Mouse (Mus musculus): ENCODE results near the gene Rab37. TPM values are rescaled to one million over a fixed set of nuclear protein-coding genes. Genes with fewer than 3 reads are reported as not detected.

Rab37 gene
- total RNA-seq, 2 experiments from 2014 or later: 0.10 to 0.43 TPM

DNA sequence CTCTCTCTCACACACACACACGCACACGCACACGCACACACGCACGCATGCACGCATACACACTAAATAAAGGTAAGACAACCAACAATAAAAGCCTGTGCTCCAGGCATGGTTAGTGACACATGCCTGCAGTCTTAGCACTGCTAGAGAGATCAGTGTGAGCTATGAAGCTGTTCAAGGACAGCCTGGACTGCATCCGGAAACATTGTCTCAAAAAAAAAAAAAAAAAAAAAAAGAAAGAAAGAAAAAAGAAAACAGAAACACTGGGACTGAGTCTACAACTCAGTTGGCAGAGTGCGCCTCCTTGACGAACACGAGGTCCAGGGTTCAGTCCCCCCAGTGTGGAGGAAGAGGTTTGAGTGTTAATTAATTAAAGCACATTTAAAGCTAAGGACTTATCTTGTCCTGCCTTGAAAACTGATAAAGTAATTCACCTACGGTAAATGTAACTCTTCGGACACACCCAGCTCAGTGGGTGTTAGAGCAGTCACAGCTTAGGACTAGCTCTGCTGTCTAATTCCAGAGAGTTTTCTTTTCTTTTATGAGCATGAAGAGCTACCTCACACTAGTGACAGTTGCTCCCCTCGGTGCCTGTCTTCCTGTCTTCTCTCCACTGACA lies 38.4 kb downstream of the Rab37 start:
- intact Hi-C loops (cut with DNase I): loop anchor here (5.0 kb wide), 1 partner anchor 142 kb away; the partner anchor contains the start of gene Cd300ld

DNA sequence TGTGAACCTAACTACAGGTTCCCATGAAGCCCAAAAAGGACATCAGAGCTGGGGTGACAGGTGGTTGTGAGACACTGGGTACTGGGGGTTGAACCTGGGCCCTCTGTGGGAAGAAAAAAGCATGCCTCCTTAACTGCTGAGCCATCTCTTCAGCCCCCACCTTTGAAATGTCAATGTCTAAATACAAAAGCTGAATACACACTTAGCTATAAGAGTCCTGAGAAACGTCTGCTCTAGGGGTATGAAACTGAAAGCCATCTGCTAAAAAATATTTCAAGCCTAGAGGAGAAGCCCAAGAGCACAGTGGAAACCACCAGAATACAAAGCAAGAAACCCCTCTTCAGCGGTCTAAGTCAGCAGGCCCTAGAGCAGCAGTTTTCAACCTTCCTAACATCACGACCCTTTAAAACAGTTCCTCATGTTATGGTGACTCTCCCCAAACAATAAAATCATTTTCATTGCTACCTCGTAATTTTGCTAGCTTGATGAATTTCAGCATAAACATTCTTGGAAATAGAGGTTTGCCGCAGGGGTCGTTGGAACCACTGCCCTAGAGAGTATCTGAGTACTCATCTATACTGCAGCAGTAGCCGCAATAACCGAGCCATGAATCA lies 40.6 kb downstream of the Rab37 start:
- DNase-seq: no peak
- intact Hi-C loops (cut with DNase I): no loop called here

More for the DNA sequence above, 38.4 kb downstream of the Rab37 start:
- DNase-seq: no peak

- no peak for DNase-seq
- intact Hi-C loops (cut with DNase I): no loop called here
Measured at GRCm38 (mm10) chr11:115133800-115134199, 42.6 kb downstream of the Rab37 start, which contains the start of gene Cd300lf. Gene Cd300lf (minus strand): TSS chr11:115133992.

- DNase-seq: no peak
- intact Hi-C loops (cut with DNase I): no loop called here
Measured at GRCm38 (mm10) chr11:115138597-115139262, 47.5 kb downstream of the Rab37 start.

GRCm38 (mm10) chr11:115141970-115142369 lies 50.7 kb downstream of the Rab37 start:
- intact Hi-C loops (cut with DNase I): no loop called here

DNA sequence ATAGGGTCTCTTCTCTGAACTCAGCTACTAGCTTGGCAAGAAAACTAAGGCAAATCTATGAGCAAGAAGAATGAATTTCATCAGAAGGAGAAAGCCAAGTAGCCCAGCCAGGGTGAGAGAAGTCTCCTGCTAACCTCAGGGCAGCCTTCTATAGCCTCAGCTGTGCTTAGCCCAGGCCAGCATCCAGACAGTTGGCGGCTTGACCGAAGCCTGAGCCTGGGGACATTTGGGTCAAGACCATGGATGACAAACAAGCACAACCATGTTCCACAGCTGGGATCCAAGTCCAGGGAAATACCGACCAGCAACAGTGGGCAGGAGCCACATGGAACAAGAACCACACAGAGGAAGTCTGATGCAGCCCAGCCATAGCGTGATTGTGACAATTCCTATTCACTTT lies 56.6 kb downstream of the Rab37 start:
- no peak for DNase-seq
- intact Hi-C loops (cut with DNase I): no loop called here

More at GRCm38 (mm10) chr11:115141970-115142369, 50.7 kb downstream of the Rab37 start:
- no peak for DNase-seq

DNA sequence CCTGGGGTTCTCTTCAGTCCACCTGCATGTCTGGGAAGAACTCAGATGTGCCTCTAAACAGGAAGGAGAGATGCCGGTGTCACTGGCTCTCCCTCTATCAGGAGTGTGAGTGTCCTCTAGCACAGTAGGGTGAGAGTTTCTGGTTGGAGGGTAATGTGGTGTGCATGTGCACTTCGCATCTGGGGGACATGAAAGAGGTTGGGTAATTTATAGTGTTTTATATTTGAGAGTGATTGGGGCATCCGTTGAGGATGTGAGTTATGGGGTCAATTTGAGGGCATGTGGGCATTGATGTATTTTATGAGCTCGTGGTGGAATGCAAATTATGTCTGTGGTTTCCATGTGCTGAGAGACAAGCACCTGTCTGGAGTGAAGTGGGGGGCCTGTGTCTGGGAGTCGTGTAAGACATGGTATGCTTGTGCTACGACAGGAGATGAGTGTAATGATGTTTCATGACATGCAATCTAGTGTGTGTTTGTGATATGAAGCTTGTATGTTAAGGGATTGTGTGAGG lies 59.6 kb downstream of the Rab37 start:
- no peak for DNase-seq
- intact Hi-C loops (cut with DNase I): no loop called here

DNA sequence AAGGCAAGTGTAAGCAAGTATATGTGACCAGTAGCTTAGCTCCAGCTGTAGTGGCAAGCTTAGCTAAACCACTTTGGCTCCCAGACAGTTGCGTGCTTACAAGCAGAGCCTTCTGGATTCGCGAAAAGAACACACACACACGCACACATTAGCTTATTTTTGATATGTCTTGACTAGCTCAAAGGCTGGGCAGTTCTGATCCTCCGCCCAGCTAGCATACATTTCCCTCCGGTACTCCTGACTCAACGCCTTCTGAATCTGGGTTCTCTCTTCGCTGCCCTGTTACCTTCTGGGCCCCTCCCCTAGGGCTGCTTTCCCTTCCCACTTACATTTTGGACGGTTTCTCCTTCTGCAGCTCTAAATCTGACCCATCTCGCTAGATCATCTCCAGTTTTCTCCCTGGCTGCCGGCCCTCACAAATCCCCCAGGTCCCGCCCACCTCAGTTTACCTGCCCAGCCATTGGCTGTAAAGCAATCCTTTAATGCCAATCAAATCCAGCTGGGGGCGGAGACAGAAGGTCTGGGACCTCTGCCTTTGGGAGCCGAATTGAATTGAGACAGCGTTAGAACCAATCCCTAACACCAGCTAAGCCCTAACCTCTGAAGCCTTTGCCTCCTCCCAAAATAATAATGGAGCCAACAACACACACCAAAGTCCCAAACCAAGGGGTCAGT lies 60.7 kb downstream of the Rab37 start:
- no peak for DNase-seq
- intact Hi-C loops (cut with DNase I): no loop called here

DNA sequence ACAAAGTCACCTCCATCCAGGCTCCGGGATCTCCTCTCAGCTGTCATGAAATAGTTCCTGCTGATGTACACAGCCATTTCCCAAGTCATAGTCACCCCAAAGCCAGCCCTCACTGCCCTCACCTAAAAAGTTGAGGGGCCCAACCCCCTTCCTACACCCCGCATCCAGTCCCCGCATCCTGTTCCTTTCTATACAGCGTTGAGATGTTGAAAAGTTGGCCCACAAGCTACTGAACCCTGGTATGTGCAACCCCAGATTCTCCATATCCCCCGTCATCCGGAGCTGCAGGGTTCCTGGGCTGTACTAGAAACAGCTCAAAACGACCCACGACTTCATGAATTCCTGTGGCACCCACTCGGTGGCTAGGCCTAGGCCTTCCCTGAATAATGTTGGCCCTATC lies 61.9 kb downstream of the Rab37 start:
- intact Hi-C loops (cut with DNase I): loop anchor here (1.0 kb wide), 1 partner anchor 70 kb away; no protein-coding TSS in a partner anchor
- DNase-seq: no peak

- intact Hi-C loops (cut with DNase I): loop anchor here (1.0 kb wide), 1 partner anchor 70 kb away; no protein-coding TSS in a partner anchor
- peak; percentile 60 to 66 for DNase-seq
Measured at GRCm38 (mm10) chr11:115153699-115154292, 62.6 kb downstream of the Rab37 start.

DNA sequence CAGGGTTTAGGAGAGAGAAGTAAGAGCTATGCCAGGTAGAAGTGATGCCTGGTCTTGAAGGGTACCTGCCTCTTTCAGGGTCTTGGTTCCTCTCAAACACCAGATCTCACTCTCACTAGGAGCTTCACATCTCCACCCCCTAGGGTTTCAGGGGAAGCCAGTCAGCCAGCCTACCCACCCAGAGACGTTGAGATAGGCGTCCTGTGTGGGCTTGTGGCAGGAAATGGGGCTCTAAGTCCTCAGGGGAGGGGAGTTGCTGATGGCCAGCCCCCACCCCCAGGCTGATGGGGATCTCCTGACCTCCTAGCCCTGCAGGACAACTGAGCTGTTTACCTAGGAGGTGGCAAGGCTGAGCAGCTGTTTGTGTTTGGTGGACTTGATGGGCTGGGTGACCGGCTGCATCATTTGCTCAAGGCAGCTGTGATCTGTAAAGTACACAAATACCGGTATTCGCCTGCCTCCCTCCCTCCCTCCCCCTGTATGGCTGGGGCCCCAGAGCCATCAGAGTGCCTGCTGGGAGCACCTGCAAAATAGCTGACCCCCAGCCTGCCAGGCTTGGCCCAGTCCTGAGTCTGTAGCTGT lies 63.9 kb downstream of the Rab37 start:
- DNase-seq: no peak
- intact Hi-C loops (cut with DNase I): no loop called here

DNA sequence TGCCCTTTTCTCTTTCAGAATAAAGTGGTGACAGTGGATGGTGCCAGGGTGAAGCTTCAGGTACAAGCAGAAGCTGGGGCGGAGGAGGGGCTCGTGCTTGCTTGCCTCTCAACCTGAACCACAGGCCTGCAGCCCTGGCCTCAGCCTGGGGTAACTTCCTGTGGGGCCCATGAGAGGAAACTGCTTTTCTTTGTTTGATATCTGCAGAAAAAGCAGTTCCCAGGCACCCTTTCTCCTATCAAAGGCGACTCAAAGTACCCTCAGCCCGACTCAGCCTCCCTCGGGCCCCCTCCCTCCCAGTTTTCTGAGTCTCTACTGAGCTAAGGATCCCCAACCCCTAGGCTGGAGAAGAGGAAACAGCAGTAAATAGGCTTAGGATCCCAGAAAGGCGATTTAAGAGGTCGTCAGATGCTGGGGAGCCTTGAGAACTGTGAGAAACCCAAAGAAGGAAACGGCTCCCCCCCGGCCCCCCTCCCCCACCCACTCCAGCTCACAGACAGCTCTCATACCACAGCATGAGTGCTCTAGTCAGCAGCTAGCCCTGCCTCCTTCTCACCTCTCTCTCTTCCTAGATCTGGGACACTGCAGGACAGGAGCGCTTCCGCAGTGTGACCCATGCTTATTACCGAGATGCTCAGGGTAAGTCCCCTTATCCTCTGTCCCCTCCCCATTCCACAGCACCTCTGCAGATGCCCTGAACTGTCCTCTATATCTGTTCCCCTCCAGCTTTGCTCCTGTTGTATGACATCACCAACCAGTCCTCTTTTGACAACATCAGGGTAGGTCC lies 66.9 kb downstream of the Rab37 start:
- intact Hi-C loops (cut with DNase I): loop anchor here (2.0 kb wide), 1 partner anchor 113 kb away; no protein-coding TSS in a partner anchor
- DNase-seq: no peak

- peak; percentile 67 to 82 for DNase-seq
- intact Hi-C loops (cut with DNase I): no loop called here
Measured at GRCm38 (mm10) chr11:115160016-115160797, 69.0 kb downstream of the Rab37 start.

- peak; percentile 62 to 73 for DNase-seq
- intact Hi-C loops (cut with DNase I): loop anchor here (1.0 kb wide), 1 partner anchor 21 kb away; no protein-coding TSS in a partner anchor
Measured at GRCm38 (mm10) chr11:115160883-115161577, 69.8 kb downstream of the Rab37 start.

GRCm38 (mm10) chr11:115161578-115162204 lies 70.5 kb downstream of the Rab37 start:
- intact Hi-C loops (cut with DNase I): loop anchor here (1.0 kb wide), 1 partner anchor 21 kb away; no protein-coding TSS in a partner anchor
- no peak for DNase-seq

- intact Hi-C loops (cut with DNase I): no loop called here
- no peak for DNase-seq
Measured at GRCm38 (mm10) chr11:115162205-115162601, 71.0 kb downstream of the Rab37 start.

GRCm38 (mm10) chr11:115162832-115163480 lies 71.7 kb downstream of the Rab37 start, which contains the start of gene Slc9a3r1:
Gene Slc9a3r1 (plus strand): TSS chr11:115163341.
- intact Hi-C loops (cut with DNase I): no loop called here
- peak; percentile 97 to 99 for DNase-seq

All from gastrocnemius, postnatal 36 days (tissue).